Mouse (Mus musculus): Measurements from ENCODE around the gene Kmt5a. TPM values are rescaled to one million over a fixed set of nuclear protein-coding genes. Genes with fewer than 3 reads are reported as not detected.
"Not testable (repeated sequence)": the region's sequence is repeated elsewhere in the genome, so short reads cannot be mapped to it uniquely, and the experiment has no call there.

The Kmt5a gene
- polyA plus RNA-seq, 1 experiment from 2014 or later = 37.5 TPM

GRCm38 (mm10) chr5:124452494-124453228 lies 12.9 kb downstream of the Kmt5a start:
- H3K4me1 ChIP-seq = peaks cover 22% of the 10 kb centered on the region
- peaks cover 99% of the 10 kb centered on the region for H3K36me3 ChIP-seq
- no peak overlapping the region for H3K4me3 ChIP-seq
- no peak overlapping the region for H3K27ac ChIP-seq (replicated peaks)
- no peaks in the 10 kb centered on the region for H3K9me3 ChIP-seq (replicated peaks)
- WGBS = 85% methylated on average over 15 of the region's 15 CpGs
- H3K27me3 ChIP-seq (ENCODE audit: low read depth, poor library complexity, severe bottlenecking) = no peaks in the 10 kb centered on the region
- DNase-seq (ENCODE audit: low spot score) = no peak

GRCm38 (mm10) chr5:124453339-124454081 lies 13.8 kb downstream of the Kmt5a start:
- H3K9me3 ChIP-seq (replicated peaks) = no peaks in the 10 kb centered on the region
- peaks cover 19% of the 10 kb centered on the region for H3K4me1 ChIP-seq
- 86% methylated on average over 13 of the region's 13 CpGs for WGBS
- H3K27me3 ChIP-seq (ENCODE audit: low read depth, poor library complexity, severe bottlenecking) = no peaks in the 10 kb centered on the region
- peaks cover 99% of the 10 kb centered on the region for H3K36me3 ChIP-seq
- DNase-seq (ENCODE audit: low spot score) = no peak
- H3K4me3 ChIP-seq = no peak overlapping the region
- H3K27ac ChIP-seq (replicated peaks) = no peak overlapping the region

- 81% methylated on average over 1 of the region's 1 CpGs for WGBS
- H3K4me3 ChIP-seq = no peak overlapping the region
- peaks cover 14% of the 10 kb centered on the region for H3K4me1 ChIP-seq
- H3K27ac ChIP-seq (replicated peaks) = no peak overlapping the region
- H3K36me3 ChIP-seq = peaks cover 99% of the 10 kb centered on the region
- no peaks in the 10 kb centered on the region for H3K9me3 ChIP-seq (replicated peaks)
- no peaks in the 10 kb centered on the region for H3K27me3 ChIP-seq (ENCODE audit: low read depth, poor library complexity, severe bottlenecking)
- DNase-seq (ENCODE audit: low spot score) = no peak
Observed at GRCm38 (mm10) chr5:124454082-124454419, 14.3 kb downstream of the Kmt5a start.

GRCm38 (mm10) chr5:124456762-124457161 lies 17.0 kb downstream of the Kmt5a start:
- WGBS = 95% methylated on average over 6 of the region's 6 CpGs
- no peaks in the 10 kb centered on the region for H3K27me3 ChIP-seq (ENCODE audit: low read depth, poor library complexity, severe bottlenecking)
- no peaks in the 10 kb centered on the region for H3K9me3 ChIP-seq (replicated peaks)
- H3K27ac ChIP-seq (replicated peaks) = no peak overlapping the region
- peaks cover 99% of the 10 kb centered on the region for H3K36me3 ChIP-seq
- H3K4me3 ChIP-seq = no peak overlapping the region
- DNase-seq (ENCODE audit: low spot score) = no peak
- peaks cover 8% of the 10 kb centered on the region; the same call in 1 of the 2 replicates for H3K4me1 ChIP-seq

- not testable (repeated sequence) for DNase-seq (ENCODE audit: low spot score); H3K27ac ChIP-seq (replicated peaks); H3K9me3 ChIP-seq (replicated peaks); H3K27me3 ChIP-seq (ENCODE audit: low read depth, poor library complexity, severe bottlenecking); H3K4me1 ChIP-seq; H3K4me3 ChIP-seq
- WGBS = 94% methylated on average over 14 of the region's 14 CpGs
- H3K36me3 ChIP-seq = peaks cover 85% of the 10 kb centered on the region
Observed at GRCm38 (mm10) chr5:124460922-124461321, 21.2 kb downstream of the Kmt5a start.

- 89% methylated on average over 8 of the region's 8 CpGs for WGBS
- peaks cover 80% of the 10 kb centered on the region for H3K36me3 ChIP-seq
- DNase-seq (ENCODE audit: low spot score) = no peak
Observed at GRCm38 (mm10) chr5:124462297-124463025, 22.7 kb downstream of the Kmt5a start.

GRCm38 (mm10) chr5:124463462-124463861 lies 23.7 kb downstream of the Kmt5a start:
- DNase-seq (ENCODE audit: low spot score) = no peak
- no peak overlapping the region for H3K4me3 ChIP-seq
- WGBS = 92% methylated on average over 5 of the region's 5 CpGs
- H3K27ac ChIP-seq (replicated peaks) = no peak overlapping the region
- H3K27me3 ChIP-seq (ENCODE audit: low read depth, poor library complexity, severe bottlenecking) = no peaks in the 10 kb centered on the region
- no peaks in the 10 kb centered on the region for H3K9me3 ChIP-seq (replicated peaks)
- H3K4me1 ChIP-seq = no peaks in the 10 kb centered on the region
- peaks cover 80% of the 10 kb centered on the region for H3K36me3 ChIP-seq

More at GRCm38 (mm10) chr5:124462297-124463025, 22.7 kb downstream of the Kmt5a start:
- no peak overlapping the region for H3K4me3 ChIP-seq
- H3K4me1 ChIP-seq = no peaks in the 10 kb centered on the region
- H3K27ac ChIP-seq (replicated peaks) = no peak overlapping the region
- no peaks in the 10 kb centered on the region for H3K9me3 ChIP-seq (replicated peaks)
- no peaks in the 10 kb centered on the region for H3K27me3 ChIP-seq (ENCODE audit: low read depth, poor library complexity, severe bottlenecking)

- H3K4me3 ChIP-seq = no peak overlapping the region
- no peaks in the 10 kb centered on the region for H3K4me1 ChIP-seq
- no peaks in the 10 kb centered on the region for H3K9me3 ChIP-seq (replicated peaks)
- DNase-seq (ENCODE audit: low spot score) = no peak
- peaks cover 80% of the 10 kb centered on the region for H3K36me3 ChIP-seq
- H3K27ac ChIP-seq (replicated peaks) = no peak overlapping the region
- H3K27me3 ChIP-seq (ENCODE audit: low read depth, poor library complexity, severe bottlenecking) = no peaks in the 10 kb centered on the region
Observed at GRCm38 (mm10) chr5:124464905-124465304, 25.2 kb downstream of the Kmt5a start.

GRCm38 (mm10) chr5:124467766-124468165 lies 28.0 kb downstream of the Kmt5a start:
- H3K27ac ChIP-seq (replicated peaks) = no peak overlapping the region
- H3K4me1 ChIP-seq = no peaks in the 10 kb centered on the region
- no peaks in the 10 kb centered on the region for H3K9me3 ChIP-seq (replicated peaks)
- 95% methylated on average over 1 of the region's 1 CpGs for WGBS
- H3K4me3 ChIP-seq = no peak overlapping the region
- H3K27me3 ChIP-seq (ENCODE audit: low read depth, poor library complexity, severe bottlenecking) = no peaks in the 10 kb centered on the region
- DNase-seq (ENCODE audit: low spot score) = no peak
- peaks cover 52% of the 10 kb centered on the region for H3K36me3 ChIP-seq

GRCm38 (mm10) chr5:124468365-124468764 lies 28.6 kb downstream of the Kmt5a start:
- no peak overlapping the region for H3K4me3 ChIP-seq
- no peak overlapping the region for H3K27ac ChIP-seq (replicated peaks)
- no peaks in the 10 kb centered on the region for H3K9me3 ChIP-seq (replicated peaks)
- H3K36me3 ChIP-seq = peaks cover 46% of the 10 kb centered on the region
- DNase-seq (ENCODE audit: low spot score) = no peak
- H3K4me1 ChIP-seq = no peaks in the 10 kb centered on the region
- no peaks in the 10 kb centered on the region for H3K27me3 ChIP-seq (ENCODE audit: low read depth, poor library complexity, severe bottlenecking)
- WGBS = 89% methylated on average over 7 of the region's 7 CpGs

- 88% methylated on average over 6 of the region's 6 CpGs for WGBS
- no peak overlapping the region for H3K27ac ChIP-seq (replicated peaks)
- H3K36me3 ChIP-seq = peaks cover 39% of the 10 kb centered on the region
- DNase-seq (ENCODE audit: low spot score) = no peak
- no peak overlapping the region for H3K4me3 ChIP-seq
- H3K4me1 ChIP-seq = no peaks in the 10 kb centered on the region
- H3K27me3 ChIP-seq (ENCODE audit: low read depth, poor library complexity, severe bottlenecking) = no peaks in the 10 kb centered on the region
- H3K9me3 ChIP-seq (replicated peaks) = no peaks in the 10 kb centered on the region
Observed at GRCm38 (mm10) chr5:124469486-124469885, 29.8 kb downstream of the Kmt5a start.

GRCm38 (mm10) chr5:124470591-124471171 lies 31.0 kb downstream of the Kmt5a start:
- Histone ChIP-seq H3K27ac (replicated peaks) (no peak overlapping the region), H3K9me3 (replicated peaks) (no peaks in the 10 kb centered on the region), H3K4me1 (peaks cover 6% of the 10 kb centered on the region), H3K27me3 (ENCODE audit: low read depth, poor library complexity, severe bottlenecking) (no peaks in the 10 kb centered on the region), H3K36me3 (peaks cover 36% of the 10 kb centered on the region), H3K4me3 (no peak overlapping the region)
- WGBS = 89% methylated on average over 6 of the region's 6 CpGs
- no peak for DNase-seq (ENCODE audit: low spot score)

Data from midbrain, embryonic 10.5 days (tissue).